Mouse (Mus musculus) intestine, embryonic 14.5 days (tissue): ENCODE data around the gene Cept1. TPM values are rescaled to one million over a fixed set of nuclear protein-coding genes. Genes with fewer than 3 reads are reported as not detected.

Source experiments
- ATAC-seq: fragments of 200-750 bp; cut with Nextera tagmentation; replicated peaks from 2 replicates; pipeline ENCODE4 v1.8.0; 2017; ENCODE audit warnings: low read depth, moderate number of reproducible peaks, moderate TSS enrichment, moderate library complexity; ENCODE audit not compliant: low FRiP score, low TSS enrichment
- DNase-seq: peaks from one replicate; pipeline ENCODE4 v3.0.0-alpha.2; 2018; ENCODE audit warnings: low spot score
- H3K27ac ChIP-seq: fragments of 300-500 bp; sonication (generic); 2 replicates; pipeline ENCODE4 v1.5.1; 2014; ENCODE audit warnings: low read depth, mild to moderate bottlenecking, control low read depth
- H3K27me3 ChIP-seq: fragments of 300-500 bp; sonication (generic); replicated peaks from 2 replicates; pipeline ENCODE4 v1.6.1; 2014; ENCODE audit warnings: low read length, control low read depth; ENCODE audit not compliant: control insufficient read depth, insufficient read depth
- H3K36me3 ChIP-seq: fragments of 300-500 bp; sonication (generic); 2 replicates; pipeline ENCODE4 v1.6.1; 2014; ENCODE audit warnings: low read length, control low read depth; ENCODE audit not compliant: control insufficient read depth, insufficient read depth
- H3K4me1 ChIP-seq: fragments of 300-500 bp; sonication (generic); replicated peaks from 2 replicates; pipeline ENCODE4 v1.6.1; 2014; ENCODE audit warnings: low read length, control low read depth, mixed read lengths; ENCODE audit not compliant: control insufficient read depth, insufficient read depth
- H3K4me2 ChIP-seq: fragments of 300-500 bp; sonication (generic); 2 replicates; pipeline ENCODE4 v1.6.1; 2014; ENCODE audit warnings: low read length
- H3K4me3 ChIP-seq: fragments of 300-500 bp; sonication (generic); 2 replicates; pipeline ENCODE4 v1.5.1; 2014; ENCODE audit warnings: low read depth, low read length, control low read depth, mixed read lengths
- H3K9ac ChIP-seq: fragments of 300-500 bp; sonication (generic); 2 replicates; pipeline ENCODE4 v1.6.1; 2014; ENCODE audit warnings: mild to moderate bottlenecking, low read length
- H3K9me3 ChIP-seq: fragments of 300-500 bp; sonication (generic); 2 replicates; pipeline ENCODE4 v1.6.1; 2016; ENCODE audit warnings: low read length, control low read depth; ENCODE audit not compliant: control insufficient read depth
- WGBS: fragments of 180-500 bp; shearing (Covaris S2); extraction: QIAGEN DNeasy Blood & Tissue Kit; methylation state at CpG from one replicate; pipeline ENCODE4 v1.1.7; 2014; 5-methylcytosine and 5-hydroxymethylcytosine counted together
- polyA plus RNA-seq: library from polyadenylated mRNA; unstranded; fragments of >200 nt; fragmentation: Nextera tagmentation; extraction: Ambion mirVana; gene quantifications from 2 replicates; pipeline ENCODE4 v1.2.1, GENCODE M21; 2014

Gene Cept1
- polyA plus RNA-seq, 1 experiment from 2014 or later: 48.7 TPM

GRCm38 (mm10) chr3:106476863-106477262 lies 70.7 kb downstream of the Cept1 start:
- Histone ChIP-seq H3K36me3 (no peaks in the 10 kb centered on the region), H3K9ac (no peak overlapping the region), H3K4me3 (no peak overlapping the region), H3K9me3 (no peaks in the 10 kb centered on the region), H3K4me2 (no peak overlapping the region), H3K27me3 (0 out of 2 replicates have a peak, but pooled peaks cover 5% of the 10 kb centered on the region), H3K4me1 (no peaks in the 10 kb centered on the region), H3K27ac (no peak overlapping the region)
- DNase-seq (no peak), ATAC-seq (no peak)
- WGBS: 81% methylated on average over 1 of the region's 1 CpGs

- Histone ChIP-seq H3K36me3 (no peaks in the 10 kb centered on the region), H3K27ac (no peak overlapping the region), H3K9ac (no peak overlapping the region), H3K9me3 (no peaks in the 10 kb centered on the region), H3K4me2 (no peak overlapping the region), H3K4me3 (no peak overlapping the region), H3K27me3 (no peaks in the 10 kb centered on the region), H3K4me1 (no peaks in the 10 kb centered on the region)
- ATAC-seq: no peak
- DNase-seq: no peak
- WGBS: 79% methylated on average over 4 of the region's 4 CpGs
These were observed 73.4 kb downstream of the Cept1 start for GRCm38 (mm10) chr3:106474210-106474609.

GRCm38 (mm10) chr3:106464750-106465149 lies 82.9 kb downstream of the Cept1 start:
- H3K9me3 ChIP-seq: no peaks in the 10 kb centered on the region
- ATAC-seq (no peak), DNase-seq (no peak)
- 100% methylated on average over 1 of the region's 1 CpGs for WGBS
- H3K27ac ChIP-seq: no peak overlapping the region
- H3K4me1 ChIP-seq: no peaks in the 10 kb centered on the region
- no peak overlapping the region for H3K4me2 ChIP-seq
- no peaks in the 10 kb centered on the region for H3K36me3 ChIP-seq
- H3K4me3 ChIP-seq: no peak overlapping the region
- H3K27me3 ChIP-seq: no peaks in the 10 kb centered on the region
- no peak overlapping the region for H3K9ac ChIP-seq

- no peaks in the 10 kb centered on the region for H3K36me3 ChIP-seq
- no peaks in the 10 kb centered on the region for H3K9me3 ChIP-seq
- 64% methylated on average over 3 of the region's 3 CpGs for WGBS
- no peak overlapping the region for H3K27ac ChIP-seq
- ATAC-seq (no peak), DNase-seq (no peak)
- no peak overlapping the region for H3K4me3 ChIP-seq
- no peaks in the 10 kb centered on the region for H3K4me1 ChIP-seq
- H3K9ac ChIP-seq: no peak overlapping the region
- no peaks in the 10 kb centered on the region for H3K27me3 ChIP-seq
- H3K4me2 ChIP-seq: no peak overlapping the region
These were observed 85.1 kb downstream of the Cept1 start for GRCm38 (mm10) chr3:106462493-106462892.

- no peaks in the 10 kb centered on the region for H3K4me1 ChIP-seq
- H3K27ac ChIP-seq: no peak overlapping the region
- 83% methylated on average over 2 of the region's 2 CpGs for WGBS
- no peak overlapping the region for H3K4me2 ChIP-seq
- DNase-seq (no peak), ATAC-seq (0 out of 2 replicates have a peak, but pooled peaks have one; percentile 3)
- H3K4me3 ChIP-seq: no peak overlapping the region
- no peaks in the 10 kb centered on the region for H3K9me3 ChIP-seq
- H3K27me3 ChIP-seq: no peaks in the 10 kb centered on the region
- no peak overlapping the region for H3K9ac ChIP-seq
- no peaks in the 10 kb centered on the region for H3K36me3 ChIP-seq
These were observed 85.5 kb downstream of the Cept1 start for GRCm38 (mm10) chr3:106462059-106462470.

- Histone ChIP-seq H3K9me3 (no peaks in the 10 kb centered on the region), H3K27me3 (no peaks in the 10 kb centered on the region), H3K36me3 (no peaks in the 10 kb centered on the region), H3K27ac (no peak overlapping the region), H3K4me3 (no peak overlapping the region), H3K4me2 (no peak overlapping the region), H3K4me1 (no peaks in the 10 kb centered on the region), H3K9ac (no peak overlapping the region)
- 76% methylated on average over 2 of the region's 2 CpGs for WGBS
- ATAC-seq (no peak), DNase-seq (no peak)
These were observed 90.2 kb downstream of the Cept1 start for GRCm38 (mm10) chr3:106457298-106457869.

GRCm38 (mm10) chr3:106452616-106453015 lies 95.0 kb downstream of the Cept1 start:
- Histone ChIP-seq H3K4me1 (no peaks in the 10 kb centered on the region), H3K27me3 (no peaks in the 10 kb centered on the region), H3K9me3 (no peaks in the 10 kb centered on the region), H3K9ac (no peak overlapping the region), H3K27ac (no peak overlapping the region), H3K4me2 (no peak overlapping the region), H3K4me3 (no peak overlapping the region), H3K36me3 (no peaks in the 10 kb centered on the region)
- no peak for ATAC-seq
- WGBS: 73% methylated on average over 4 of the region's 4 CpGs
- DNase-seq: no peak

Other genes with a start within 250 kb of the Cept1 start
- gene Chil6, start 141.6 kb downstream of the Cept1 start, polyA plus RNA-seq: not detected in 2 replicates
- gene Dennd2d, start 65.4 kb downstream of the Cept1 start, polyA plus RNA-seq: 11.9 and 13.5 TPM in 2 replicates
- gene Dram2, start within 50 bp of the Cept1 start, polyA plus RNA-seq: 81.7 and 82.2 TPM in 2 replicates
- gene Lrif1, start 137.2 kb upstream of the Cept1 start, polyA plus RNA-seq: 15.3 and 16.3 TPM in 2 replicates
- 7.7 and 8.2 TPM in 2 replicates for gene Cd53, start 242.3 kb upstream of the Cept1 start, polyA plus RNA-seq